Mouse (Mus musculus): ENCODE measurements around the gene Gm20877. TPM values are rescaled to one million over a fixed set of nuclear protein-coding genes. Genes with fewer than 3 reads are reported as not detected.

Gm20877 gene
- polyA plus RNA-seq (2015; fragmentation: Nextera tagmentation; extraction: Ambion mirVana): not detected in 2 replicates

GRCm38 (mm10) chrY:17093573-17093972, at the start of gene Gm20877:
TSS of gene Gm20877 (plus strand) at chrY:17093873.

All from neural tube, postnatal 0 days (tissue).